Comparison of ENCODE assay signal across 8 mouse cellular contexts in genomic region chr11:109362463-109363190, GRCm38 (mm10). TPM values are rescaled to one million over a fixed set of nuclear protein-coding genes. Genes with fewer than 3 reads are reported as not detected.
A peak's percentile ranks its signal among the peaks of the same experiment; 100 is the strongest.
DNase-seq lines count a peak whose midpoint lies in the region; ATAC-seq and TF ChIP-seq lines count a peak whose summit lies in the region.

Gna13 (plus strand) TSS chr11:109362831.

- no peaks in the 10 kb centered on the region for H3K9me3 ChIP-seq in G1E (replicated peaks)
- H3K9me3 ChIP-seq in forebrain, postnatal 0 days (ENCODE audit: low read length), result no peaks in the 10 kb centered on the region
- no peaks in the 10 kb centered on the region for H3K9me3 ChIP-seq in lung, embryonic 15.5 days

- peaks cover 74% of the 10 kb centered on the region for H3K4me1 ChIP-seq in G1E (ENCODE audit: insufficient read depth, low read depth, low read length)
- peaks cover 26% of the 10 kb centered on the region for H3K4me1 ChIP-seq in forebrain, postnatal 0 days (ENCODE audit: insufficient read depth)
- H3K4me1 ChIP-seq in lung, embryonic 15.5 days, result peaks cover 61% of the 10 kb centered on the region

- 4% methylated on average over 58 of the region's 89 CpGs for WGBS in forebrain, postnatal 0 days
- under 1% methylated on average over 65 of the region's 89 CpGs for WGBS in lung, embryonic 15.5 days

- peak; percentile 24; the same call in 1 of the 2 replicates for ATAC-seq in G1E (ENCODE audit: extremely low read depth, insufficient number of reproducible peaks, low FRiP score, poor library complexity, severe bottlenecking)
- ATAC-seq in forebrain, postnatal 0 days, result peak; percentile 82
- peak; percentile 88 for ATAC-seq in lung, embryonic 15.5 days (ENCODE audit: borderline replicate concordance, extremely low read depth, low FRiP score, low TSS enrichment)

- peaks cover 34% of the 10 kb centered on the region for H3K36me3 ChIP-seq in G1E (replicated peaks)
- H3K36me3 ChIP-seq in forebrain, postnatal 0 days (ENCODE audit: insufficient read depth), result no peaks in the 10 kb centered on the region; the same call in none of the 2 replicates
- H3K36me3 ChIP-seq in lung, embryonic 15.5 days, result peaks cover 17% of the 10 kb centered on the region

- peak within 1 kb of the TSS; percentile 93 for H3K9ac ChIP-seq in forebrain, postnatal 0 days
- H3K9ac ChIP-seq in lung, embryonic 15.5 days, result peak within 1 kb of the TSS; percentile 96

- peak within 1 kb of the TSS; percentile 91 for H3K4me3 ChIP-seq in G1E (ENCODE audit: low read depth, low read length)
- peak within 1 kb of the TSS; percentile 76 for H3K4me3 ChIP-seq in forebrain, postnatal 0 days (ENCODE audit: low read depth, low read length)
- peak within 1 kb of the TSS; percentile 94 for H3K4me3 ChIP-seq in lung, embryonic 15.5 days

- peak within 1 kb of the TSS; percentile 93 for H3K27ac ChIP-seq in forebrain, postnatal 0 days (ENCODE audit: low read depth, low read length)
- peak within 1 kb of the TSS; percentile 98 for H3K27ac ChIP-seq in lung, embryonic 15.5 days

- DNase-seq in G1E (ENCODE audit: low spot score), result peak; percentile 86
- DNase-seq in cerebellum, adult 18-20 months, result peak; percentile 89 to 95
- peak; percentile 98 for DNase-seq in forebrain, postnatal 0 days
- DNase-seq in heart, postnatal 4 days, result peak; percentile 93
- DNase-seq in layer of hippocampus, adult 8-10 months (ENCODE audit: low spot score in 2 of 2), result peak; percentile 85 to 88
- DNase-seq in ovary, adult 18-20 months (ENCODE audit: low spot score), result peak; percentile 87
- DNase-seq in thymus, postnatal 0 days (ENCODE audit: low spot score), result peak; percentile 95

- TF ChIP-seq CTCF in G1E (IDR thresholded peaks at IDR 0.05; ENCODE audit: low read depth, low read length), result no peak
- TF ChIP-seq CTCF in forebrain, postnatal 0 days (IDR thresholded peaks at IDR 0.05; ENCODE audit: low read depth), result no peak

- no peaks in the 10 kb centered on the region for H3K27me3 ChIP-seq in G1E (ENCODE audit: insufficient read depth, low read length)
- no peaks in the 10 kb centered on the region for H3K27me3 ChIP-seq in forebrain, postnatal 0 days (ENCODE audit: insufficient read depth, low read length)
- no peaks in the 10 kb centered on the region for H3K27me3 ChIP-seq in lung, embryonic 15.5 days

- peak within 1 kb of the TSS; percentile 73 for H3K4me2 ChIP-seq in forebrain, postnatal 0 days (ENCODE audit: low read depth)
- H3K4me2 ChIP-seq in lung, embryonic 15.5 days, result peak within 1 kb of the TSS; percentile 70

RNA-seq across cellular contexts. Expression of gene Gna13, which starts in this region (rescaled TPM):
- total RNA-seq in G1E (2014; fragmentation: Nextera tagmentation) (93.2 and 98.1 TPM in 2 replicates), G1E (2017) (80.4 and 87.2 TPM in 2 replicates)
- 29.6 and 43.3 TPM in 2 replicates for polyA plus RNA-seq in G1E (2012)
- total RNA-seq in forebrain, postnatal 0 days (2014; rRNA removed), result 41.8 and 52.2 TPM in 2 replicates
- 25.9 and 30.4 TPM in 2 replicates for polyA plus RNA-seq in forebrain, postnatal 0 days (2015; fragmentation: Nextera tagmentation; extraction: Ambion mirVana)
- total RNA-seq in heart, postnatal 4 days (2021), result 10 to 100 TPM; 42.7 to 49.0 TPM
- 10 to 100 TPM; 56.4 to 69.6 (median 63.0) TPM for total RNA-seq in layer of hippocampus, adult 8-10 months (2022)
- 25.5 and 27.8 TPM in 2 replicates for polyA plus RNA-seq in lung, embryonic 15.5 days (2015; fragmentation: Nextera tagmentation; extraction: Ambion mirVana)
- 34.1 and 46.4 TPM in 2 replicates for polyA plus RNA-seq in thymus, postnatal 0 days (2015; fragmentation: Nextera tagmentation; extraction: Ambion mirVana)

Comparison
In these comparisons a context has a peak if more than half of its experiments do, and no peak if none do; other contexts are left out.
1. Peak in every context shown above with its lines: DNase-seq, ATAC-seq, H3K4me3 ChIP-seq and H3K27ac ChIP-seq.
2. ATAC-seq: peak in every context shown above with its lines; median percentile 88 in lung, embryonic 15.5 days; 82 in forebrain, postnatal 0 days; 24 in G1E.